Mouse (Mus musculus) heart, postnatal 0 days (tissue): Measurements from ENCODE around the gene Mss51.

Experiments used
- CTCF ChIP-seq: IDR thresholded peaks from 2 replicates; pipeline ENCODE4 v1.5.1; 2016; ENCODE audit warnings: antibody characterized with exemption, control low read depth, low read depth
- EP300 ChIP-seq: IDR thresholded peaks from 2 replicates; pipeline ENCODE4 v1.6.1; 2016; ENCODE audit warnings: antibody characterized with exemption, low read depth

- no peak for TF ChIP-seq EP300
- TF ChIP-seq CTCF: no peak
Observed at GRCm38 (mm10) chr14:20499982-20500381, 3.3 kb upstream of the Mss51 start.
